Mouse (Mus musculus): ENCODE measurements around the gene Zbed4. TPM values are rescaled to one million over a fixed set of nuclear protein-coding genes. Genes with fewer than 3 reads are reported as not detected.
"Not testable (repeated sequence)": the region's sequence is repeated elsewhere in the genome, so short reads cannot be mapped to it uniquely, and the experiment has no call there.

Zbed4 gene
- polyA plus RNA-seq, 1 experiment from 2014 or later: 3.6 TPM

DNA sequence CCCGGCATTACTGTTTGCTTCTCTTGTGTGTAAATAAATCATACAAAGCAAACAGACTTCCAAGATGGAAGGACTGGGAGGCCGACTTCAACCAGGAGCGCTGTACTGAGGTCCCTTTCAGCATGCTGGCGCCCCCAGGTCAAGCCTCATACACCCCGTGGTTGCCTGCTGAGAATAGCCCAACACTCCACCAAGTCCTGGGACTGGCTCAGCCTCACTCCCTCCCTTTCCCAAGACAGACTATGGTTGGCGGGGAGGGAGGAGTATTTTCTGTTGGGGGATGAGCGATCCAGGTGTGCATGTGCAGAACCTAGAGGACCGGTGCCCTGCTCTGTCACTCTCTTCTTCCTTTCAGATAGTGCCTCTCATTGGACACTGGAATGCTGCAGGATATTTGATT is 56.7 kb downstream of the Zbed4 start:
- H3K36me3 ChIP-seq (replicated peaks; ENCODE audit: insufficient read depth, low read length): peaks cover 23% of the 10 kb centered on the region
- WGBS (ENCODE audit: insufficient replicate concordance): 80% methylated on average over 8 of the region's 8 CpGs
- H3K27ac ChIP-seq (ENCODE audit: low read depth): no peak overlapping the region
- ATAC-seq (no peak), DNase-seq (no peak)
- H3K4me2 ChIP-seq (ENCODE audit: low read depth, low read length): no peak overlapping the region
- no peaks in the 10 kb centered on the region for H3K4me1 ChIP-seq (ENCODE audit: insufficient read depth)
- TF ChIP-seq EP300 (IDR thresholded peaks at IDR 0.05; ENCODE audit: low read depth): no peak
- no peak for TF ChIP-seq CTCF (IDR thresholded peaks at IDR 0.05; ENCODE audit: low read depth)
- no peak overlapping the region for H3K9ac ChIP-seq (replicated peaks)
- H3K4me3 ChIP-seq (ENCODE audit: low read depth, low read length): no peak overlapping the region
- H3K27me3 ChIP-seq (ENCODE audit: insufficient read depth, low read length): no peaks in the 10 kb centered on the region
- no peaks in the 10 kb centered on the region for H3K9me3 ChIP-seq (ENCODE audit: low read length)

DNA sequence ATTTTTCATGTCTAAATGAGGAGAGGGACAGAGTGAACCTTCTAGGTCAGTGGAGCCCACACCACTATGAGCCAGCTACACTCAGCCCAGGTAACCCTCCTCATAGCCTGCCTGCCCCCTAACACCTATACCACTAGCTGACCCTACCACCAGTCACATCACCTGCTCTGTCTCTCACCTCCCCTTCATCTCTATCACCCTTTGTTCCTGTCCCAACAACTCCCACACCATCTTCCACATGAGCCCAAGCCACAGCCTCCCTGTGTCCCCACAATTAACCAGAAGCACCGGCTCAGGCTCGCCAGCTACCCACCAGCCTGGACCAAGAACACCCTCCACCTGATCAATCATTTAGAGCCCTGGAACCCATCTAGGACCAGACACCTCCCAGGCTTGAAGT is 58.9 kb downstream of the Zbed4 start:
- Histone ChIP-seq H3K27me3 (ENCODE audit: insufficient read depth, low read length) (no peaks in the 10 kb centered on the region), H3K9me3 (ENCODE audit: low read length) (no peaks in the 10 kb centered on the region), H3K4me1 (ENCODE audit: insufficient read depth) (no peaks in the 10 kb centered on the region), H3K4me2 (ENCODE audit: low read depth, low read length) (no peak overlapping the region), H3K36me3 (replicated peaks; ENCODE audit: insufficient read depth, low read length) (peaks cover 24% of the 10 kb centered on the region), H3K4me3 (ENCODE audit: low read depth, low read length) (no peak overlapping the region), H3K27ac (ENCODE audit: low read depth) (no peak overlapping the region), H3K9ac (replicated peaks) (no peak overlapping the region)
- TF ChIP-seq CTCF (IDR thresholded peaks at IDR 0.05; ENCODE audit: low read depth): no peak
- no peak for TF ChIP-seq EP300 (IDR thresholded peaks at IDR 0.05; ENCODE audit: low read depth)
- no peak for DNase-seq
- WGBS (ENCODE audit: insufficient replicate concordance): 96% methylated on average over 2 of the region's 2 CpGs
- ATAC-seq: no peak

GRCm38 (mm10) chr15:88813262-88813661 is 61.8 kb downstream of the Zbed4 start:
- Histone ChIP-seq H3K4me1 (ENCODE audit: insufficient read depth) (peaks cover under 1% of the 10 kb centered on the region), H3K9me3 (ENCODE audit: low read length) (no peaks in the 10 kb centered on the region), H3K27me3 (ENCODE audit: insufficient read depth, low read length) (no peaks in the 10 kb centered on the region), H3K27ac (ENCODE audit: low read depth) (no peak overlapping the region), H3K4me2 (ENCODE audit: low read depth, low read length) (no peak overlapping the region), H3K4me3 (ENCODE audit: low read depth, low read length) (no peak overlapping the region), H3K36me3 (replicated peaks; ENCODE audit: insufficient read depth, low read length) (peaks cover 16% of the 10 kb centered on the region), H3K9ac (replicated peaks) (no peak overlapping the region)
- 84% methylated on average over 3 of the region's 3 CpGs for WGBS (ENCODE audit: insufficient replicate concordance)
- DNase-seq (no peak), ATAC-seq (no peak)
- TF ChIP-seq EP300 (IDR thresholded peaks at IDR 0.05; ENCODE audit: low read depth): no peak
- TF ChIP-seq CTCF (IDR thresholded peaks at IDR 0.05; ENCODE audit: low read depth): peak; percentile 48

DNA sequence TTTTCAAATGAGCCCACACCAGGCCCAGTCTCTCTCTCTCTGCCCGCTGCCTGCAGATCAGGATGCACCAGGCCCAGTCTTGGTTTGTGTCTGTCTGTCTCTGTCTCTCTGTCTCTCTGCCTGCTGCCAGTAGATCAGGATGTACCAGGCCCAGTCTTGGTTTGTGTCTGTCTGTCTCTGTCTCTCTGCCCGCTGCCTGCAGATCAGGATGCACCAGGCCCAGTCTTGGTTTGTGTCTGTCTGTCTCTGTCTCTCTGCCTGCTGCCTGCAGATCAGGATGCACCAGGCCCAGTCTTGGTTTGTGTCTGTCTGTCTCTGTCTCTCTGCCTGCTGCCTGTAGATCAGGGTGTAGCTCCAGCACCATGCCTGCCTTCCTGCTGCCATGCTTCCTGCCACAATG is 62.4 kb downstream of the Zbed4 start:
- H3K27ac ChIP-seq (ENCODE audit: low read depth); H3K4me2 ChIP-seq (ENCODE audit: low read depth, low read length); H3K4me1 ChIP-seq (ENCODE audit: insufficient read depth); H3K9ac ChIP-seq (replicated peaks); ATAC-seq; DNase-seq; H3K27me3 ChIP-seq (ENCODE audit: insufficient read depth, low read length); H3K9me3 ChIP-seq (ENCODE audit: low read length); H3K4me3 ChIP-seq (ENCODE audit: low read depth, low read length): not testable (repeated sequence)
- H3K36me3 ChIP-seq (replicated peaks; ENCODE audit: insufficient read depth, low read length): peaks cover 16% of the 10 kb centered on the region
- 92% methylated on average over 2 of the region's 2 CpGs for WGBS (ENCODE audit: insufficient replicate concordance)

DNA sequence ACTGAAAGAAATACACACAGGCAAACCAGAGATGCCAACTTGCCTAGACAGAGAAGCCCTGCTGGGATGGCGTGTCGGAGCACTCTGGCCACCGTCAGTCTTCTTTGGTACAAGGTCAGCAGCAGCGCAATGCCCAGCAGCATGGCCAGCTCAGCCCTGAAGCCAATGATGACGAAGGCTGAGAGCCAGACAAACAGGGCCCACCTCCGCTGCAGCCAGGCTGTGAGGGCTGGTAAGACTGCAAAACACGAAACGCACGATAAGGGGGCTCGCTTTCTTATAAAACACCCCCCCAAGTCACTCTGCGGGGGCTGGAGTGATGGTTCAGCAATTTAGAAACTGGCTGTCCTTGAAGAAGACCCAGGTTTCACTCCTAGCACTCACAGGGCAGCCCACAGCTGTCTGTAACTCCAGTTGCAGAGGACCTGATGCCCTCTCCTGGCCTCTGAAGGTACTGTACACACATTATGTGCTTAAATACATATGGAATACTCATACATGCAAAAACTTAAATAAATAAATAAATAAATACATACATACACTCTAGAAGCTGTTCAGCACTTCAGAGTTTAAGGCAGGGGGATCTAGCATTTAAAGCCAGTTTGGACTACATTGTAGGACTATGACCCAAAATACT is 63.1 kb downstream of the Zbed4 start:
- Histone ChIP-seq H3K27me3 (ENCODE audit: insufficient read depth, low read length) (no peaks in the 10 kb centered on the region), H3K4me1 (ENCODE audit: insufficient read depth) (peaks cover 6% of the 10 kb centered on the region), H3K36me3 (replicated peaks; ENCODE audit: insufficient read depth, low read length) (peaks cover 16% of the 10 kb centered on the region), H3K9ac (replicated peaks) (no peak overlapping the region), H3K9me3 (ENCODE audit: low read length) (no peaks in the 10 kb centered on the region), H3K4me3 (ENCODE audit: low read depth, low read length) (no peak overlapping the region), H3K4me2 (ENCODE audit: low read depth, low read length) (no peak overlapping the region), H3K27ac (ENCODE audit: low read depth) (no peak overlapping the region)
- TF ChIP-seq EP300 (IDR thresholded peaks at IDR 0.05; ENCODE audit: low read depth) (no peak), CTCF (IDR thresholded peaks at IDR 0.05; ENCODE audit: low read depth) (peak; percentile 52)
- no peak for ATAC-seq
- 93% methylated on average over 11 of the region's 11 CpGs for WGBS (ENCODE audit: insufficient replicate concordance)
- no peak for DNase-seq

DNA sequence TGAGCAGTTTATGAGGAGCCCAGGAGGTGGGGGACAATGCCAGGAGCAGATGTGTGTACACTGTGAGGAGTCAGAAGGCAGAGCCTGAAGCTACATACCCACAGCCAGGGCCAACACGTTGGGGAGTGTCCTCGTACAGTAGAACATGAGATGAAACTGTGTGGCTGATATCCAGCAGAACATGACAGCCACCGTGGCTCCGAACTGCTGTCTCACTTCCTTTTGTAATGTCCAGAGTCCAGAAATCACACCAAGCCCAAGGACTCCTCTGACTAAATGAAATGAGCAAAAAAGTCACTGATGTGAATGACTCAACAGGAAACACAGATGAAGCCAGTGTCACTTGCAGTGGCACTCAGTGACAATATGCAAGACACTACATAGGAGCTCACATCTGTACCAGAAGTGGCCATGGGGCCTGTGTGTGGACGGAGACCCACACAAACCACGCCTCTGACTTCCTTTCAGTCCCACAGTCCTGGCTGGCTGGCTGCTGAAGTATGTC is 63.8 kb downstream of the Zbed4 start:
- Histone ChIP-seq H3K36me3 (replicated peaks; ENCODE audit: insufficient read depth, low read length) (peaks cover 16% of the 10 kb centered on the region), H3K9ac (replicated peaks) (no peak overlapping the region), H3K4me2 (ENCODE audit: low read depth, low read length) (no peak overlapping the region), H3K4me3 (ENCODE audit: low read depth, low read length) (no peak overlapping the region), H3K27ac (ENCODE audit: low read depth) (no peak overlapping the region), H3K9me3 (ENCODE audit: low read length) (no peaks in the 10 kb centered on the region), H3K27me3 (ENCODE audit: insufficient read depth, low read length) (no peaks in the 10 kb centered on the region), H3K4me1 (ENCODE audit: insufficient read depth) (peaks cover 9% of the 10 kb centered on the region)
- TF ChIP-seq EP300 (IDR thresholded peaks at IDR 0.05; ENCODE audit: low read depth): no peak
- no peak for TF ChIP-seq CTCF (IDR thresholded peaks at IDR 0.05; ENCODE audit: low read depth)
- ATAC-seq (no peak), DNase-seq (no peak)
- 52% methylated on average over 6 of the region's 6 CpGs for WGBS (ENCODE audit: insufficient replicate concordance)
